Mouse (Mus musculus) G1E (cell line): ENCODE measurements around the gene Spag9. TPM values are rescaled to one million over a fixed set of nuclear protein-coding genes. Genes with fewer than 3 reads are reported as not detected.

Experiments
- ATAC-seq: 2 replicates; pipeline ENCODE4 v1.8.0; 2016; ENCODE audit warnings: mild to moderate bottlenecking; ENCODE audit not compliant: insufficient number of reproducible peaks, poor library complexity, low FRiP score, severe bottlenecking; ENCODE audit errors: extremely low read depth
- DNase-seq: peaks from one replicate; pipeline ENCODE4 v3.0.0; 2012; ENCODE audit warnings: low spot score
- H3K27me3 ChIP-seq: 2 replicates; pipeline ENCODE4 v1.6.1; 2012; ENCODE audit warnings: mild to moderate bottlenecking, low read length, inconsistent platforms; ENCODE audit not compliant: insufficient read depth
- H3K36me3 ChIP-seq: replicated peaks from 2 replicates; pipeline ENCODE3; 2012; ENCODE audit warnings: mild to moderate bottlenecking, inconsistent platforms
- H3K4me1 ChIP-seq: 2 replicates; pipeline ENCODE4 v1.6.1; 2012; ENCODE audit warnings: low read depth, low read length, inconsistent platforms, mixed read lengths; ENCODE audit not compliant: insufficient read depth
- H3K4me3 ChIP-seq: 2 replicates; pipeline ENCODE4 v1.5.1; 2012; ENCODE audit warnings: low read depth, mild to moderate bottlenecking, inconsistent platforms, low read length, moderate library complexity, mixed read lengths
- H3K9me3 ChIP-seq: replicated peaks from 2 replicates; pipeline ENCODE4 v1.6.1; 2012; ENCODE audit warnings: inconsistent platforms
- CTCF ChIP-seq: IDR thresholded peaks from 2 replicates; pipeline ENCODE4 v1.5.1; 2012; ENCODE audit warnings: low read depth, low read length, inconsistent platforms, mixed read lengths
- GATA1 ChIP-seq: IDR thresholded peaks from 2 replicates; pipeline ENCODE4 v1.6.1; 2012; ENCODE audit warnings: borderline replicate concordance, low read length, inconsistent platforms, mixed read lengths
- GATA2 ChIP-seq: IDR thresholded peaks from 2 replicates; pipeline ENCODE4 v1.6.1; 2012; ENCODE audit warnings: low read depth, low read length, inconsistent platforms, borderline replicate concordance
- POLR2AphosphoS5 ChIP-seq: IDR thresholded peaks from 2 replicates; pipeline ENCODE4 v1.6.1; 2012; ENCODE audit warnings: low read depth, low read length, inconsistent platforms; ENCODE audit not compliant: insufficient replicate concordance
- TAL1 ChIP-seq: conservative IDR thresholded peaks from 2 replicates; pipeline ENCODE4 v1.6.1; 2012; ENCODE audit warnings: low read depth, low read length, inconsistent platforms, mixed read lengths
- polyA plus RNA-seq: library from polyadenylated mRNA; stranded (reverse); fragments of >175 nt; gene quantifications from 2 replicates; pipeline ENCODE4 v1.2.3, GENCODE M21; 2012
- total RNA-seq, 2 experiments: library from RNA; stranded (forward) in 1 of 2; stranded (reverse) in 1 of 2; fragments of 200-1000 nt in 1 of 2; fragments of >200 nt in 1 of 2; fragmentation: Nextera tagmentation in 1 of 2; gene quantifications; 2 replicates each; pipeline ENCODE4 v1.2.3; 2014 to 2017

The Spag9 gene
- total and polyA plus RNA-seq, 3 experiments = 10.5 to 65.0 (median 53.3) TPM

GRCm38 (mm10) chr11:93988328-93989062 is 7.4 kb upstream of the Spag9 start:
- H3K4me1 ChIP-seq = peaks cover 19% of the 10 kb centered on the region
- no peak for ATAC-seq

GRCm38 (mm10) chr11:93994531-93994930 is 1.4 kb upstream of the Spag9 start:
- Histone ChIP-seq H3K4me3 (peak overlapping the region; percentile 99), H3K36me3 (peaks cover 14% of the 10 kb centered on the region), H3K27me3 (0 out of 2 replicates have a peak, but pooled peaks cover 6% of the 10 kb centered on the region), H3K4me1 (peaks cover 47% of the 10 kb centered on the region), H3K9me3 (no peaks in the 10 kb centered on the region)
- no peak for DNase-seq
- TF ChIP-seq TAL1 (no peak), GATA2 (no peak), GATA1 (no peak), CTCF (no peak), POLR2AphosphoS5 (no peak)
- no peak for ATAC-seq

More at GRCm38 (mm10) chr11:93988328-93989062, 7.4 kb upstream of the Spag9 start:
- H3K27me3 ChIP-seq = peaks cover 6% of the 10 kb centered on the region
- no peak for TF ChIP-seq TAL1
- no peak for TF ChIP-seq CTCF
- TF ChIP-seq POLR2AphosphoS5 = no peak
- no peak for TF ChIP-seq GATA1
- no peak for TF ChIP-seq GATA2
- H3K36me3 ChIP-seq = no peaks in the 10 kb centered on the region
- no peak for DNase-seq
- H3K9me3 ChIP-seq = no peaks in the 10 kb centered on the region
- H3K4me3 ChIP-seq = no peak overlapping the region

- H3K4me3 ChIP-seq = peak overlapping the region; percentile 99
- ATAC-seq (peak; percentile 89), DNase-seq (peak; percentile 83)
- 0 out of 2 replicates have a peak, but pooled peaks cover under 1% of the 10 kb centered on the region for H3K27me3 ChIP-seq
- H3K36me3 ChIP-seq = peaks cover 17% of the 10 kb centered on the region
- no peaks in the 10 kb centered on the region for H3K9me3 ChIP-seq
- peaks cover 48% of the 10 kb centered on the region for H3K4me1 ChIP-seq
- TF ChIP-seq GATA1 (no peak), GATA2 (no peak)
Observed at GRCm38 (mm10) chr11:93995111-93995719, 676 bp upstream of the Spag9 start.

- no peak for TF ChIP-seq POLR2AphosphoS5
- peaks cover 19% of the 10 kb centered on the region for H3K36me3 ChIP-seq
- ATAC-seq (0 out of 2 replicates have a peak, but pooled peaks have one; percentile 19), DNase-seq (peak; percentile 34)
- no peaks in the 10 kb centered on the region for H3K9me3 ChIP-seq
- peak overlapping the region; percentile 99 for H3K4me3 ChIP-seq
- H3K4me1 ChIP-seq = peaks cover 48% of the 10 kb centered on the region
- no peaks in the 10 kb centered on the region for H3K27me3 ChIP-seq
Observed at GRCm38 (mm10) chr11:93996306-93997140, 632 bp downstream of the Spag9 start.

GRCm38 (mm10) chr11:93997141-93997775 is 1.4 kb downstream of the Spag9 start:
- peak; percentile 18 for DNase-seq
- Histone ChIP-seq H3K4me3 (peak overlapping the region; percentile 99), H3K36me3 (peaks cover 20% of the 10 kb centered on the region), H3K4me1 (peaks cover 48% of the 10 kb centered on the region), H3K27me3 (no peaks in the 10 kb centered on the region), H3K9me3 (no peaks in the 10 kb centered on the region)
- no peak for ATAC-seq
- TF ChIP-seq GATA2 (no peak), TAL1 (no peak), GATA1 (no peak)

GRCm38 (mm10) chr11:93999276-93999675 is 3.4 kb downstream of the Spag9 start:
- TF ChIP-seq TAL1 (no peak), GATA1 (no peak), CTCF (no peak), POLR2AphosphoS5 (no peak), GATA2 (no peak)
- Histone ChIP-seq H3K4me1 (peaks cover 40% of the 10 kb centered on the region), H3K9me3 (no peaks in the 10 kb centered on the region), H3K27me3 (no peaks in the 10 kb centered on the region), H3K4me3 (no peak overlapping the region), H3K36me3 (peaks cover 31% of the 10 kb centered on the region)
- ATAC-seq (no peak), DNase-seq (no peak)
